Mouse (Mus musculus) thymus, adult 2 months (tissue): ENCODE results near the gene Enho.

ENCODE experiments used
- CTCF ChIP-seq: fragments of 200-500 bp; IDR thresholded peaks from 2 replicates; pipeline ENCODE4 v1.5.1; 2012; ENCODE audit warnings: mild to moderate bottlenecking, control low read depth, low read length, moderate library complexity, borderline replicate concordance; ENCODE audit not compliant: control insufficient read depth, poor library complexity, insufficient read depth; ENCODE audit errors: extremely low read depth
- POLR2A ChIP-seq: fragments of 200-500 bp; IDR thresholded peaks from 2 replicates; pipeline ENCODE4 v1.6.1; 2012; ENCODE audit warnings: mild to moderate bottlenecking, low read length, control low read depth, moderate library complexity; ENCODE audit not compliant: control insufficient read depth, poor library complexity, insufficient read depth; ENCODE audit errors: extremely low read depth

- TF ChIP-seq POLR2A (no peak), CTCF (no peak)
Observed at GRCm38 (mm10) chr4:41673186-41673585, 33.1 kb upstream of the Enho start.
